In genomic region chr11:116187226-116187930, GRCm38 (mm10) we compare ENCODE assay signal across 12 mouse cellular contexts. TPM values are rescaled to one million over a fixed set of nuclear protein-coding genes. Genes with fewer than 3 reads are reported as not detected.
DNase-seq lines count a peak whose midpoint lies in the region; ATAC-seq and TF ChIP-seq lines count a peak whose summit lies in the region.
"Had no signal": no experiment of that assay in that cellular context is flagged by ENCODE, and none has a peak within 500 bp of the region (broad histone marks: within the 10 kb centered on the region; RNA-seq: fewer than 3 reads in every experiment).

No protein-coding gene starts in this region.

- no peak for DNase-seq in hindbrain, embryonic 10.5 days (ENCODE audit: low spot score)
- peak; percentile 44 for DNase-seq in brain, embryonic 14.5 days (ENCODE audit: low read depth)
- DNase-seq in yolk sac, embryonic 10.5 days (ENCODE audit: low spot score), result no peak
- DNase-seq in heart, postnatal 25 days (ENCODE audit: low spot score), result no peak
- no peak for DNase-seq in testis, postnatal 14 days (ENCODE audit: low spot score)
- DNase-seq: cerebellum, postnatal 25 days; thymus, postnatal 14 days had no signal

- H3K9ac ChIP-seq in hindbrain, embryonic 12.5 days, result no peak overlapping the region
- no peak overlapping the region for H3K9ac ChIP-seq in hindbrain, embryonic 16.5 days (ENCODE audit: low read depth, low read length)
- H3K9ac ChIP-seq: forebrain, embryonic 15.5 days had no signal

- peaks cover 19% of the 10 kb centered on the region for H3K4me1 ChIP-seq in hindbrain, embryonic 10.5 days (replicated peaks)
- H3K4me1 ChIP-seq in hindbrain, embryonic 12.5 days, result peaks cover 7% of the 10 kb centered on the region
- peaks cover 36% of the 10 kb centered on the region for H3K4me1 ChIP-seq in E14TG2a.4 (replicated peaks; ENCODE audit: low read depth, low read length)
- H3K4me1 ChIP-seq in hindbrain, embryonic 16.5 days (ENCODE audit: control insufficient read depth, insufficient read depth, low read depth, low read length), result peaks cover 5% of the 10 kb centered on the region

- H3K4me2 ChIP-seq in hindbrain, embryonic 12.5 days (replicated peaks), result no peak overlapping the region
- H3K4me2 ChIP-seq in hindbrain, embryonic 16.5 days (ENCODE audit: low read length), result no peak overlapping the region
- H3K4me2 ChIP-seq: forebrain, embryonic 15.5 days; limb, embryonic 13.5 days had no signal

- H3K9me3 ChIP-seq in hindbrain, embryonic 10.5 days, result no peaks in the 10 kb centered on the region
- no peaks in the 10 kb centered on the region for H3K9me3 ChIP-seq in hindbrain, embryonic 12.5 days (replicated peaks)
- H3K9me3 ChIP-seq in E14TG2a.4 (ENCODE audit: low read length), result no peaks in the 10 kb centered on the region
- H3K9me3 ChIP-seq in hindbrain, embryonic 16.5 days (ENCODE audit: control insufficient read depth, low read length), result no peaks in the 10 kb centered on the region
- H3K9me3 ChIP-seq: forebrain, embryonic 15.5 days; limb, embryonic 13.5 days had no signal

- no peak for TF ChIP-seq CTCF in E14TG2a.4 (conservative IDR thresholded peaks at IDR 0.05; ENCODE audit: low read length)
- TF ChIP-seq CTCF in brain, embryonic 14.5 days (IDR thresholded peaks at IDR 0.05; ENCODE audit: borderline replicate concordance, extremely low read depth, insufficient read depth, insufficient read length), result no peak

- H3K27me3 ChIP-seq in hindbrain, embryonic 10.5 days (ENCODE audit: insufficient read depth, poor library complexity, severe bottlenecking), result no peaks in the 10 kb centered on the region
- no peaks in the 10 kb centered on the region for H3K27me3 ChIP-seq in hindbrain, embryonic 12.5 days
- H3K27me3 ChIP-seq in E14TG2a.4 (ENCODE audit: insufficient read depth, low read length), result no peaks in the 10 kb centered on the region
- H3K27me3 ChIP-seq in hindbrain, embryonic 16.5 days (replicated peaks; ENCODE audit: control insufficient read depth, insufficient read depth, low read length), result no peaks in the 10 kb centered on the region
- H3K27me3 ChIP-seq: forebrain, embryonic 15.5 days; limb, embryonic 13.5 days had no signal

- H3K36me3 ChIP-seq in hindbrain, embryonic 10.5 days, result peaks cover 73% of the 10 kb centered on the region
- H3K36me3 ChIP-seq in hindbrain, embryonic 12.5 days, result peaks cover 43% of the 10 kb centered on the region
- H3K36me3 ChIP-seq in E14TG2a.4 (ENCODE audit: insufficient read depth, low read length), result peaks cover 60% of the 10 kb centered on the region
- H3K36me3 ChIP-seq in hindbrain, embryonic 16.5 days (ENCODE audit: control insufficient read depth, insufficient read depth, low read length), result peaks cover 20% of the 10 kb centered on the region

- intact Hi-C loops in heart, postnatal 25 days (cut with DNase I), result no loop called here

- TF ChIP-seq POLR2A in brain, embryonic 14.5 days (IDR thresholded peaks at IDR 0.05; ENCODE audit: borderline replicate concordance, extremely low read depth, insufficient read depth, insufficient read length, poor library complexity, severe bottlenecking), result no peak

- no peak overlapping the region for H3K4me3 ChIP-seq in hindbrain, embryonic 10.5 days
- no peak overlapping the region for H3K4me3 ChIP-seq in hindbrain, embryonic 12.5 days
- 0 out of 2 replicates have a peak overlapping the region, but pooled peaks have one; percentile 23 for H3K4me3 ChIP-seq in E14TG2a.4 (replicated peaks; ENCODE audit: low read length)
- H3K4me3 ChIP-seq in hindbrain, embryonic 16.5 days (ENCODE audit: low read length), result no peak overlapping the region
- H3K4me3 ChIP-seq: forebrain, embryonic 15.5 days; limb, embryonic 13.5 days had no signal

- ATAC-seq in hindbrain, embryonic 12.5 days (ENCODE audit: low FRiP score), result no peak
- ATAC-seq in hindbrain, embryonic 16.5 days, result peak; percentile 34; the same call in 1 of the 2 replicates
- ATAC-seq: forebrain, embryonic 15.5 days had no signal

- 51% methylated on average over 11 of the region's 11 CpGs for WGBS in hindbrain, embryonic 10.5 days
- WGBS in hindbrain, embryonic 12.5 days, result 43% methylated on average over 11 of the region's 11 CpGs
- WGBS in hindbrain, embryonic 16.5 days, result 24% methylated on average over 11 of the region's 11 CpGs

- H3K27ac ChIP-seq in hindbrain, embryonic 10.5 days, result peak overlapping the region; percentile 70
- no peak overlapping the region for H3K27ac ChIP-seq in hindbrain, embryonic 12.5 days
- H3K27ac ChIP-seq in hindbrain, embryonic 16.5 days (ENCODE audit: low read depth, low read length), result peak overlapping the region; percentile 48
- H3K27ac ChIP-seq: forebrain, embryonic 15.5 days had no signal

RNA-seq across cellular contexts. Expression of gene Ten1, which starts 11.3 kb away (rescaled TPM):
- 68.5 and 78.9 TPM in 2 replicates for polyA plus RNA-seq in hindbrain, embryonic 10.5 days (2016; fragmentation: Nextera tagmentation; extraction: Ambion mirVana)
- polyA plus RNA-seq in hindbrain, embryonic 12.5 days (2016; fragmentation: Nextera tagmentation; extraction: Ambion mirVana), result 57.4 and 63.1 TPM in 2 replicates
- 55.6 and 64.5 TPM in 2 replicates for polyA plus RNA-seq in brain, embryonic 14.5 days (2012; rRNA removed)
- polyA plus RNA-seq in hindbrain, embryonic 16.5 days (2015; fragmentation: Nextera tagmentation; extraction: Ambion mirVana), result 92.1 and 106 TPM in 2 replicates
- total RNA-seq in heart, postnatal 25 days (2021), result 10 to 100 TPM; 15.5 to 19.3 TPM

RNA-seq across cellular contexts. Expression of gene Acox1, which starts 11.5 kb away (rescaled TPM):
- polyA plus RNA-seq in hindbrain, embryonic 10.5 days (2016; fragmentation: Nextera tagmentation; extraction: Ambion mirVana), result 21.8 TPM in 2 replicates
- polyA plus RNA-seq in hindbrain, embryonic 12.5 days (2016; fragmentation: Nextera tagmentation; extraction: Ambion mirVana), result 43.8 and 45.9 TPM in 2 replicates
- polyA plus RNA-seq in brain, embryonic 14.5 days (2012; rRNA removed), result 72.1 and 78.9 TPM in 2 replicates
- 67.8 and 73.1 TPM in 2 replicates for polyA plus RNA-seq in hindbrain, embryonic 16.5 days (2015; fragmentation: Nextera tagmentation; extraction: Ambion mirVana)
- total RNA-seq in heart, postnatal 25 days (2021), result 100 to 1,000 TPM; 123 to 137 TPM

RNA-seq across cellular contexts. Expression of gene Fbf1, which starts 19.4 kb away (rescaled TPM):
- polyA plus RNA-seq in hindbrain, embryonic 10.5 days (2016; fragmentation: Nextera tagmentation; extraction: Ambion mirVana), result 59.2 and 62.8 TPM in 2 replicates
- polyA plus RNA-seq in hindbrain, embryonic 12.5 days (2016; fragmentation: Nextera tagmentation; extraction: Ambion mirVana), result 80.7 and 80.9 TPM in 2 replicates
- 144 and 153 TPM in 2 replicates for polyA plus RNA-seq in brain, embryonic 14.5 days (2012; rRNA removed)
- 49.5 and 55.5 TPM in 2 replicates for polyA plus RNA-seq in hindbrain, embryonic 16.5 days (2015; fragmentation: Nextera tagmentation; extraction: Ambion mirVana)
- total RNA-seq in heart, postnatal 25 days (2021), result 10 to 100 TPM; 16.1 to 17.2 TPM

RNA-seq across cellular contexts. Expression of gene Mrpl38, which starts 48.7 kb away (rescaled TPM):
- polyA plus RNA-seq in hindbrain, embryonic 10.5 days (2016; fragmentation: Nextera tagmentation; extraction: Ambion mirVana), result 108 and 114 TPM in 2 replicates
- polyA plus RNA-seq in hindbrain, embryonic 12.5 days (2016; fragmentation: Nextera tagmentation; extraction: Ambion mirVana), result 72.7 and 77.8 TPM in 2 replicates
- 31.8 and 38.6 TPM in 2 replicates for polyA plus RNA-seq in brain, embryonic 14.5 days (2012; rRNA removed)
- polyA plus RNA-seq in hindbrain, embryonic 16.5 days (2015; fragmentation: Nextera tagmentation; extraction: Ambion mirVana), result 84.0 and 86.8 TPM in 2 replicates
- total RNA-seq in heart, postnatal 25 days (2021), result 10 to 100 TPM; 62.5 to 66.0 TPM

RNA-seq across cellular contexts. Expression of gene Evpl, which starts 50.5 kb away (rescaled TPM):
- polyA plus RNA-seq in hindbrain, embryonic 10.5 days (2016; fragmentation: Nextera tagmentation; extraction: Ambion mirVana), result 0.35 and 0.76 TPM in 2 replicates
- 1.0 and 1.3 TPM in 2 replicates for polyA plus RNA-seq in hindbrain, embryonic 12.5 days (2016; fragmentation: Nextera tagmentation; extraction: Ambion mirVana)
- polyA plus RNA-seq in brain, embryonic 14.5 days (2012; rRNA removed), result 0.67 and 0.96 TPM in 2 replicates
- polyA plus RNA-seq in hindbrain, embryonic 16.5 days (2015; fragmentation: Nextera tagmentation; extraction: Ambion mirVana), result 1.1 and 1.2 TPM in 2 replicates
- under 1 TPM; 0.75 to 0.98 TPM for total RNA-seq in heart, postnatal 25 days (2021)
